Mouse (Mus musculus): ENCODE data around the gene Rfxap. TPM values are rescaled to one million over a fixed set of nuclear protein-coding genes. Genes with fewer than 3 reads are reported as not detected.

Gene Rfxap
- total RNA-seq (2014; fragmentation: Nextera tagmentation) (9.9 and 25.2 TPM in 2 replicates), total RNA-seq (2017) (60.2 and 60.8 TPM in 2 replicates), polyA plus RNA-seq (2012) (97.5 and 128 TPM in 2 replicates)

GRCm38 (mm10) chr3:54807666-54808217 lies at the start of gene Rfxap:
Rfxap (minus strand) TSS chr3:54807791.
- TF ChIP-seq CTCF (IDR thresholded peaks at IDR 0.05; ENCODE audit: low read depth, low read length) (no peak), GATA1 (IDR thresholded peaks at IDR 0.05; ENCODE audit: borderline replicate concordance, low read length) (no peak), GATA2 (IDR thresholded peaks at IDR 0.05; ENCODE audit: borderline replicate concordance, low read depth, low read length) (no peak), POLR2AphosphoS5 (IDR thresholded peaks at IDR 0.05; ENCODE audit: insufficient replicate concordance, low read depth, low read length) (no peak), TAL1 (conservative IDR thresholded peaks at IDR 0.05; ENCODE audit: low read depth, low read length) (no peak)
- peak within 1 kb of the TSS; percentile 97 for H3K4me3 ChIP-seq (ENCODE audit: low read depth, low read length)
- peak; percentile 66 for ATAC-seq (ENCODE audit: extremely low read depth, insufficient number of reproducible peaks, low FRiP score, poor library complexity, severe bottlenecking)
- H3K4me1 ChIP-seq (ENCODE audit: insufficient read depth, low read depth, low read length) = peaks cover 23% of the 10 kb centered on the region
- H3K36me3 ChIP-seq (replicated peaks) = peaks cover 28% of the 10 kb centered on the region
- no peaks in the 10 kb centered on the region for H3K9me3 ChIP-seq (replicated peaks)
- DNase-seq (ENCODE audit: low spot score) = peak; percentile 92
- H3K27me3 ChIP-seq (ENCODE audit: insufficient read depth, low read length) = no peaks in the 10 kb centered on the region

GRCm38 (mm10) chr3:54835421-54835820 lies 27.8 kb upstream of the Rfxap start:
- DNase-seq (ENCODE audit: low spot score) (no peak), ATAC-seq (ENCODE audit: extremely low read depth, insufficient number of reproducible peaks, low FRiP score, poor library complexity, severe bottlenecking) (no peak)
- TF ChIP-seq CTCF (IDR thresholded peaks at IDR 0.05; ENCODE audit: low read depth, low read length) (no peak), GATA1 (IDR thresholded peaks at IDR 0.05; ENCODE audit: borderline replicate concordance, low read length) (no peak), TAL1 (conservative IDR thresholded peaks at IDR 0.05; ENCODE audit: low read depth, low read length) (no peak)
- H3K9me3 ChIP-seq (replicated peaks) = no peaks in the 10 kb centered on the region
- no peak overlapping the region for H3K4me3 ChIP-seq (ENCODE audit: low read depth, low read length)
- no peaks in the 10 kb centered on the region for H3K27me3 ChIP-seq (ENCODE audit: insufficient read depth, low read length)
- H3K36me3 ChIP-seq (replicated peaks) = no peaks in the 10 kb centered on the region
- H3K4me1 ChIP-seq (ENCODE audit: insufficient read depth, low read depth, low read length) = no peaks in the 10 kb centered on the region

GRCm38 (mm10) chr3:54832491-54832890 lies 24.9 kb upstream of the Rfxap start:
- Histone ChIP-seq H3K4me1 (ENCODE audit: insufficient read depth, low read depth, low read length) (no peaks in the 10 kb centered on the region), H3K9me3 (replicated peaks) (no peaks in the 10 kb centered on the region), H3K36me3 (replicated peaks) (no peaks in the 10 kb centered on the region), H3K27me3 (ENCODE audit: insufficient read depth, low read length) (no peaks in the 10 kb centered on the region), H3K4me3 (ENCODE audit: low read depth, low read length) (no peak overlapping the region)
- DNase-seq (ENCODE audit: low spot score) (no peak), ATAC-seq (ENCODE audit: extremely low read depth, insufficient number of reproducible peaks, low FRiP score, poor library complexity, severe bottlenecking) (no peak)
- TF ChIP-seq GATA2 (IDR thresholded peaks at IDR 0.05; ENCODE audit: borderline replicate concordance, low read depth, low read length) (no peak), POLR2AphosphoS5 (IDR thresholded peaks at IDR 0.05; ENCODE audit: insufficient replicate concordance, low read depth, low read length) (no peak), CTCF (IDR thresholded peaks at IDR 0.05; ENCODE audit: low read depth, low read length) (no peak), GATA1 (IDR thresholded peaks at IDR 0.05; ENCODE audit: borderline replicate concordance, low read length) (no peak), TAL1 (conservative IDR thresholded peaks at IDR 0.05; ENCODE audit: low read depth, low read length) (no peak)

- no peaks in the 10 kb centered on the region for H3K27me3 ChIP-seq (ENCODE audit: insufficient read depth, low read length)
- ATAC-seq (ENCODE audit: extremely low read depth, insufficient number of reproducible peaks, low FRiP score, poor library complexity, severe bottlenecking) (no peak), DNase-seq (ENCODE audit: low spot score) (no peak)
- no peaks in the 10 kb centered on the region for H3K36me3 ChIP-seq (replicated peaks)
- H3K4me3 ChIP-seq (ENCODE audit: low read depth, low read length) = no peak overlapping the region
- no peaks in the 10 kb centered on the region for H3K4me1 ChIP-seq (ENCODE audit: insufficient read depth, low read depth, low read length)
- TF ChIP-seq TAL1 (conservative IDR thresholded peaks at IDR 0.05; ENCODE audit: low read depth, low read length) (no peak), GATA2 (IDR thresholded peaks at IDR 0.05; ENCODE audit: borderline replicate concordance, low read depth, low read length) (no peak), GATA1 (IDR thresholded peaks at IDR 0.05; ENCODE audit: borderline replicate concordance, low read length) (no peak)
- no peaks in the 10 kb centered on the region for H3K9me3 ChIP-seq (replicated peaks)
Observed at GRCm38 (mm10) chr3:54822526-54822925, 14.9 kb upstream of the Rfxap start.

- Histone ChIP-seq H3K4me1 (ENCODE audit: insufficient read depth, low read depth, low read length) (no peaks in the 10 kb centered on the region), H3K4me3 (ENCODE audit: low read depth, low read length) (no peak overlapping the region), H3K9me3 (replicated peaks) (no peaks in the 10 kb centered on the region), H3K36me3 (replicated peaks) (no peaks in the 10 kb centered on the region), H3K27me3 (ENCODE audit: insufficient read depth, low read length) (no peaks in the 10 kb centered on the region)
- 0 out of 2 replicates have a peak, but pooled peaks have one; percentile 27 for TF ChIP-seq CTCF (IDR thresholded peaks at IDR 0.05; ENCODE audit: low read depth, low read length)
- no peak for TF ChIP-seq TAL1 (conservative IDR thresholded peaks at IDR 0.05; ENCODE audit: low read depth, low read length)
- peak; percentile 71 for ATAC-seq (ENCODE audit: extremely low read depth, insufficient number of reproducible peaks, low FRiP score, poor library complexity, severe bottlenecking)
- DNase-seq (ENCODE audit: low spot score) = peak; percentile 11
Observed at GRCm38 (mm10) chr3:54815292-54815691, 7.7 kb upstream of the Rfxap start.

- DNase-seq (ENCODE audit: low spot score) = no peak
- no peak for TF ChIP-seq GATA2 (IDR thresholded peaks at IDR 0.05; ENCODE audit: borderline replicate concordance, low read depth, low read length)
- TF ChIP-seq GATA1 (IDR thresholded peaks at IDR 0.05; ENCODE audit: borderline replicate concordance, low read length) = no peak
- TF ChIP-seq POLR2AphosphoS5 (IDR thresholded peaks at IDR 0.05; ENCODE audit: insufficient replicate concordance, low read depth, low read length) = no peak
- TF ChIP-seq TAL1 (conservative IDR thresholded peaks at IDR 0.05; ENCODE audit: low read depth, low read length) = no peak
- no peak for TF ChIP-seq CTCF (IDR thresholded peaks at IDR 0.05; ENCODE audit: low read depth, low read length)
- Histone ChIP-seq H3K4me1 (ENCODE audit: insufficient read depth, low read depth, low read length) (no peaks in the 10 kb centered on the region), H3K9me3 (replicated peaks) (no peaks in the 10 kb centered on the region), H3K36me3 (replicated peaks) (no peaks in the 10 kb centered on the region), H3K27me3 (ENCODE audit: insufficient read depth, low read length) (no peaks in the 10 kb centered on the region), H3K4me3 (ENCODE audit: low read depth, low read length) (no peak overlapping the region)
- no peak for ATAC-seq (ENCODE audit: extremely low read depth, insufficient number of reproducible peaks, low FRiP score, poor library complexity, severe bottlenecking)
Observed at GRCm38 (mm10) chr3:54814622-54815021, 7.0 kb upstream of the Rfxap start.
